ENCODE assay signal across 28 mouse cellular contexts in the genomic region with DNA sequence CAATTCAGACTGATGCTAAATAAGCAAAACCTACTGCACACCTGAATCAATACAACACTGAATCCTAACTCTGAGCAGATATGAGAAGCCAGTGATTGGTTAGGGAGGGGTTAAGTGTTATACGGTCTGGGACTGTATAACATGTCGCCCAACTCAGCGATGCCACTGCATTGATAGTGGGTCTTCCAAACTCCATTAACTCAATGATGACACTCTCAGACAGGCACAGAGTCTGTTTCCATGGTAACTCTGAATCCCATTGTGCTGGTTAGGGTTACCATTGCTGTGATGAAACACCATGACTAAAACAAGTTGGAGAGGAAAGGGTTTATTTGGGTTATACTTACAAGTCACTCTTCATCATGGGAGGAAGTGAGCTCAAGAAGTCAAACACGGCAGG.
"Had no signal": no experiment of that assay in that cellular context is flagged by ENCODE, and none has a peak within 500 bp of the region (broad histone marks: within the 10 kb centered on the region; RNA-seq: fewer than 3 reads in every experiment).

No protein-coding gene starts in this region.

- H3K27ac ChIP-seq: embryonic facial prominence, embryonic 10.5 days; embryonic facial prominence, embryonic 12.5 days; embryonic facial prominence, embryonic 13.5 days; embryonic facial prominence, embryonic 15.5 days; forebrain, embryonic 10.5 days; forebrain, embryonic 12.5 days; forebrain, embryonic 13.5 days; forebrain, embryonic 15.5 days; gastrocnemius, adult 2 months; heart, adult 2 months had no signal

- ATAC-seq: forebrain, embryonic 13.5 days; forebrain, embryonic 14.5 days; forebrain, embryonic 15.5 days; forebrain, embryonic 16.5 days; forebrain, postnatal 0 days had no signal

- H3K4me2 ChIP-seq: embryonic facial prominence, embryonic 12.5 days; embryonic facial prominence, embryonic 13.5 days; embryonic facial prominence, embryonic 15.5 days; forebrain, embryonic 12.5 days; forebrain, embryonic 13.5 days; forebrain, embryonic 15.5 days had no signal

- H3K4me3 ChIP-seq: embryonic facial prominence, embryonic 10.5 days; embryonic facial prominence, embryonic 12.5 days; embryonic facial prominence, embryonic 13.5 days; embryonic facial prominence, embryonic 15.5 days; erythroblast, embryonic 14.5 days; forebrain, embryonic 10.5 days; forebrain, embryonic 12.5 days; forebrain, embryonic 13.5 days; forebrain, embryonic 15.5 days; gastrocnemius, adult 2 months; heart, adult 2 months had no signal

- H3K27me3 ChIP-seq: embryonic facial prominence, embryonic 12.5 days; embryonic facial prominence, embryonic 13.5 days; embryonic facial prominence, embryonic 15.5 days; forebrain, embryonic 12.5 days; forebrain, embryonic 13.5 days; forebrain, embryonic 15.5 days had no signal

- H3K9ac ChIP-seq: embryonic facial prominence, embryonic 12.5 days; embryonic facial prominence, embryonic 13.5 days; embryonic facial prominence, embryonic 15.5 days; forebrain, embryonic 12.5 days; forebrain, embryonic 13.5 days; forebrain, embryonic 15.5 days; forebrain, postnatal 0 days had no signal

- H3K4me1 ChIP-seq: embryonic facial prominence, embryonic 10.5 days; embryonic facial prominence, embryonic 12.5 days; embryonic facial prominence, embryonic 15.5 days; forebrain, embryonic 13.5 days; forebrain, embryonic 15.5 days had no signal

- H3K9me3 ChIP-seq: embryonic facial prominence, embryonic 10.5 days; embryonic facial prominence, embryonic 12.5 days; embryonic facial prominence, embryonic 13.5 days; embryonic facial prominence, embryonic 15.5 days; forebrain, embryonic 10.5 days; forebrain, embryonic 12.5 days; forebrain, embryonic 13.5 days; forebrain, embryonic 15.5 days had no signal

- DNase-seq: cerebellum, adult 2 months; cerebellum, adult 8-10 months; cerebellum, adult 9-10 months; cerebellum, adult 9-11 months; cerebellum, postnatal 10 days; cerebellum, postnatal 14 days; cerebellum, postnatal 25 days; cerebellum, postnatal 36 days; embryo, embryonic 11 days; forebrain, postnatal 0 days; gastrocnemius, adult 2 months; gastrocnemius, postnatal 10 days; gastrocnemius, postnatal 14 days; gastrocnemius, postnatal 25 days; gastrocnemius, postnatal 36 days; heart, adult 18-20 months; heart, adult 2 months had no signal

- H3K36me3 ChIP-seq: embryonic facial prominence, embryonic 10.5 days; embryonic facial prominence, embryonic 12.5 days; embryonic facial prominence, embryonic 13.5 days; embryonic facial prominence, embryonic 15.5 days; forebrain, embryonic 10.5 days; forebrain, embryonic 12.5 days; forebrain, embryonic 15.5 days had no signal
